Mouse (Mus musculus): ENCODE data around the gene Invs.

GRCm38 (mm10) chr4:48243737-48244136 is 35.8 kb upstream of the Invs start:
- no peak for TF ChIP-seq CTCF (IDR thresholded peaks at IDR 0.05)
- no peak for TF ChIP-seq POLR2A (IDR thresholded peaks at IDR 0.05; ENCODE audit: insufficient read depth, low read depth, low read length)
